Mouse (Mus musculus) left cerebral cortex, adult 9 months (tissue): Measurements from ENCODE around the gene Ubtd2.

Experiments used
- DNase-seq, 2 experiments: peaks; one replicate each; pipeline ENCODE4 v3.0.0; 2022; ENCODE audit warnings: low spot score in 2 of 2

Gene Ubtd2

DNA sequence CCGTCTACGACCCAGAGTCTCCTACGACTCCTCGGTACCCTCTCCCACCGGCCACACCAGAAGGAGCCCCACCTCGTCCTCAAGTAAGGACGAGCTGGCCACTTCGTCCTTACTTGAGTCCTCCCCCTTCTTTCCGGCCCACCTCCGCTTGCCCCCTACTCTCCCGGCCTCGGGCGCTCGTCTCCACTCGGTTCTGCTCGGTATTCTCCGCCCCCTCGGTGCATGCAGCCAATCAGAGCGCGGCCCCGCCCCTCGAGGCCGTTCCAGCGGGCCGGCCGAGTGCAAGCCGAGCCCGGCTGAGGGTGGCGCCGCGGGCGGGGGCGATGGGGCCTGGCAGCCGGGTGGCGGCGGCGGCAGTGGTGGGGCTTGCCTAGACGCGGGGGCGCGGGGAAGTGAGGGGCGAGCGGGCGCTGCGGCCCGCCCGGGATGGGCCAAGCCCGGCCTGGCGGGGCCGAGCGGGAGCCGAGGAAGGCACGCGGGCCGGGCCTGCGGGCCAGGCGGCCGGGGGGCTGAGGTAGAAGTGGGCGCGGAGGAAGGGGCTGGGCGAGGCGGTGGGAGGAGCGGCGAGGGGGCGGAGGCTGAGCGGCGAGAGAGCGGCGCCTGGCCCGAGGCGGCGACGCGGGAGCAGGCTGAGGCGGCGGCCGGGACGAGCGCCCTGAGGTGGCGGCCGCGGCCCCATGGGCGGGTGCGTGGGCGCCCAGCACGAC lies at the start of gene Ubtd2:
Ubtd2 (plus strand) TSS at position 571 of the 707 bp plus-strand sequence.
- peak; percentile 79 to 95 for DNase-seq

DNA sequence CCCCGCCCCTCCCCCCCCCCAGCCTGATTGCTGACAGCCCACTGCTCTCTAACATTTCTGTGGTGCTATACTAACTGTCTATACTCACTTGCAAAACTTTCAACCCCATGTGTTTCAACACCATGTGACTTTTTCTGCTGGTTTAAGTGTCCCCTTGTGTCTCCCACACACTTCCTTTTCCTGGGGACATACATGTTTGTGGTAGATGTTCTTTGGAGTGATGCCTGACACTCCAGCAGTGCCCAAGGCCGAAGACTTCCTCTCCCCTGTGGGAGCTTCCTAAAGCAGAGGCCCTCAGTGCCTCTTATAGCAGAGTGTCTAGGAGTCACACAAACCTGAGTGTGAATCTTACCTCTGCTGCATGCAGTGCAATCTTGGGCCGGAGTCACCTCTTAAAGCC lies 47.3 kb upstream of the Ubtd2 start:
- DNase-seq, result no peak

DNA sequence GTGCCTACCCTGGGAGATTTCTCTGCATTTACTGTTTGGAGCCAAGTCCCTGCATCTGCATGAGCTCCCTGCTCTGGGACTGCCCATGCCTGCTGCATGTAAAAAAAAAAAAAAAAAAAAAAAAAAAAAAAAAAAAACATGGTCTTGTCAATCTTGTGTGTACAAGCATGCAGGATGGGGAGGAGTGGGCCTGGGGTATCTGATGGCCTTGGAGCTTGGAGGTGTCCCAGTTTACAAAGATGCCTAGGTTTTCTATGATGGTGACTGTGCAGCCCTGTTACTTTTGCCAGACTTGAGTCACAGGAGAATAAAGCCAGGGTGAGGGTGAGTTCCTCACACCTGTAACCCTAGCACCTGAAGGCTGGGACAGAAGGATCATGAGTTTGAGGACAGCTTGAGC lies 46.1 kb upstream of the Ubtd2 start:
- DNase-seq, result no peak

DNA sequence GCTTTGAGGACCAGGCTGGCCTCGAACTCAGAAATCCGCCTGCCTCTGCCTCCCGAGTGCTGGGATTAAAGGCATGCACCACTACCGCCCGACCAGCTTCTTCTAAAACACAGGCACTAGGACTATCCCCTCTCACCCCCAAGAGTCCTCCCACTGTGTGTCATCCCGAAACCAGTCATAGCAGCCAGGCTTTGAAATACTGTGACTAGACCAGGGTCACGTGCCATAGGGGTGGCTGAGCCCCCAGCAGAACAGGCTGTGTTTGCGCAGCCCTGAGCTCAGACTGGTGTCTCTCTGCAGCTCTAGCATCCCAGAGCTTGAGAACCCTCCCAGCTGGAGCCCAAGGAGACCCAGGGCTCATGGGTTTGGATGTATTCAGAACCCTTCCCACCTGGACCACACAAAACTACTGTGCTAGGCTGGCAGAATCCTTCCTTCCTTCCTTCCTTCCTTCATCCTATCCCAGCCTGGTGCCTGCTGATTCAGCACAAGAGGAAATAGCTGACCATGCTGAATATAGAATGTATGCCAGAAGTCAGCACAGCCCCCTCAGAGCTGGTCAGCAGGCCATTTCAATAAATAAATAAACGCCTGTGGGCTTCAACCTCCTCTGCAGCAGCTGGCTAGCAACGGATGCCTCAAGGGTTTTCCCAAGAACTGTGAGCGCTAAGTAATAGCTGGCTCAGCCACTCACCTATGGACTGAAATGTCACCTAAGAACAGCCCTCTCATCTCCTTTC lies 45.2 kb upstream of the Ubtd2 start:
- DNase-seq, result no peak

DNA sequence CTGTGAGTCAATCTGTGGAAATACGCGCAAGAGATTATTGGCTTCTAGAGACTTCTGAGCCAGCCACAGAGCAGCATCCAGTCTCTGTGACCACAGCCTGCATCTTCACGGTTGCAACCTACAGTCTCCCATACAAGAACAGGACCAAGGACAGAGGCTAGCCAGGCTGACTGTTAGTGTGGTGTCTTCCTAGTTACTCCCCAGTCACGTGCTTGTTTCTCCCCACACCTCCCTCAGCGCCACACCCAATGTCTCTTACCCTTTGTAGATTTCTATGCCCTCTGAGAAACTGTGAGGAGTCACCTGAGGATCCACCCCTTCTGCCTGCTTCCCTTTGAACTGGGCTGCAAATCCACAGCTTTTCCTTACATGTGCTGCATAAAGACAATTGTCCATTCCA lies 35.2 kb upstream of the Ubtd2 start:
- DNase-seq, result no peak

DNA sequence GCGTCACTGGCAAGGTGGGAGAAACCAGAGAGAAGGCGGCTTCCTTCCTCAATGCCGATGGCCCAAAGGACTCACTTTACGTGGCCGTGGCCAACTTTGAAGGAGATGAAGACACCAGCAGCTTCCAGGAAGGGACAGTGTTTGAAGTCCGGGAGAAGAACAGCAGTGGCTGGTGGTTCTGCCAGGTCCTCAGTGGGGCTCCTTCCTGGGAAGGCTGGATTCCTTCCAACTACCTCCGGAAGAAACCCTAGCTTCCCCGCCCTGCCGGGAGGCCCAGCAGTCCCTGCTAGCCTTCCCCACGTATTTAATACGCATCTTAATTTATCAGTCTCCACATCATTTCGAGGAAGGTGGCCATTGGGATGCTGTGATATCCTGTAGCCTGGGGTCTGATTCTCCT lies 31.9 kb upstream of the Ubtd2 start:
- DNase-seq, result no peak

DNA sequence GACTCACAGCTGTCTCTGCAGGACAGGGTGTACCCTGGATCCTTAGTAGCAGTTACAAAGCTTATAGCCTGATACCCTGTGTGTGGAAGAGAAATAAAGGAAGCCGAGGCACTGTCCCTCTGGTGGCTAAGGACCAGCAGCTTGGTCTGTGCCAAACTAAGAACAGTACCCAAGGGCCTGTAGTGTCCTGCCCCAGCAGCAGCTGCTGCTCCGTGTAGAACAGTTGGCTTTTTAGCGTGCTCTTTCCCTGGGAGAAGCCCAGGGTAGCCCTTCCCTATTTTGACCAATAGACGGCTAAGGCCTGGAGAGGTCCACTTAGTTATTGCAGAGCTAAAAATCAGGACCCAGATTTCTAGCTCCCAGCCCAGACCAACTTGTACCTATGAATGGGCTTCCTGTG lies 30.6 kb upstream of the Ubtd2 start:
- no peak for DNase-seq

DNA sequence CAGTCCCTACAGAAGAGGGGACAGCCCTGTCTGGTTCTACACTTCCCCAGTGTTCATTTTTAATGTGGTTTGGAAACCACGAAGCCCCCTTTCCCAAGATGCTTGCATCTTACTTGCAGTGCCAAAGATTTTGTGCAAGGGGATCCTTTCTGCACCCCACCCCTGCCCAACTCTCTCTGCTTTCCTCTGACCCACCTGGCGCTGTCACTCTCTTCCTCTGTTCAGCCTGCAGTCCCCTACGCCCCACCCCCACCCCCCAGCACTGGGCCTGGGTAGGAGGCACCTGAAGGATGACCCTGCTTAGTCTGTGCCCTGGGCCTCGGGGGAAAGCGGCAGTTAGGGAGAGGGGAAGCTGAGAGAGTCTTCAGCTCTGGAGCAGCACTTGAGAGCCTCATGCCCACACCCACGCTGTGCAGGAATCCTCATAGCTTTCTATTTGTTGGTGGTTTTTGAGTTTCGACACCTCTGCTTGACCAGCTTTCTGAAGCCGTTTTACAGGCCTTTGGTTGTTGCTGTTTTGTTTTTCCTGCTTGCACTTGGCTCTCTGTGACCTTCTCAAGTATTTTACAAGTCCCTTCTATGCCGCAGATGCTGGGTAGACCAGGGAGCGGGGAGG lies 30.0 kb upstream of the Ubtd2 start:
- DNase-seq, result no peak

DNA sequence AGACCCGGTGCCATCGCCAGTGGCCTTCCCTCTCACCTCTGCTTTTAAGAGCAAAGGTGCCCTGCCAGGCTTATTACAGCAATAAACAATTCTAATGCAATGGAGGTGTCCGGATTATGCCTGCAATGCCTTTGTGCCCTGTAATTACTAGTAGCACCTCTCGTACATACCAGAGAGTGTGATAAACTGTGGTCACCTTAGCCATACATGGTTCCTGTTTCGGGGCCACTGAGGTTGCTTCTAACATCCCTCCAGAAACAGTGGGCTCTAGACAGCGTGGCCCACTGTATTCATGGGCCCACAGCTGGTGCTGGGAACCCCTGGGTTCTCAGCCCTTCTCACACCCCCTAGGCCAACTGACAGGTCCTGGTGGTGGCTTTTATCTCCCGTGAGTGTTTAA lies 27.6 kb upstream of the Ubtd2 start:
- DNase-seq, result no peak

DNA sequence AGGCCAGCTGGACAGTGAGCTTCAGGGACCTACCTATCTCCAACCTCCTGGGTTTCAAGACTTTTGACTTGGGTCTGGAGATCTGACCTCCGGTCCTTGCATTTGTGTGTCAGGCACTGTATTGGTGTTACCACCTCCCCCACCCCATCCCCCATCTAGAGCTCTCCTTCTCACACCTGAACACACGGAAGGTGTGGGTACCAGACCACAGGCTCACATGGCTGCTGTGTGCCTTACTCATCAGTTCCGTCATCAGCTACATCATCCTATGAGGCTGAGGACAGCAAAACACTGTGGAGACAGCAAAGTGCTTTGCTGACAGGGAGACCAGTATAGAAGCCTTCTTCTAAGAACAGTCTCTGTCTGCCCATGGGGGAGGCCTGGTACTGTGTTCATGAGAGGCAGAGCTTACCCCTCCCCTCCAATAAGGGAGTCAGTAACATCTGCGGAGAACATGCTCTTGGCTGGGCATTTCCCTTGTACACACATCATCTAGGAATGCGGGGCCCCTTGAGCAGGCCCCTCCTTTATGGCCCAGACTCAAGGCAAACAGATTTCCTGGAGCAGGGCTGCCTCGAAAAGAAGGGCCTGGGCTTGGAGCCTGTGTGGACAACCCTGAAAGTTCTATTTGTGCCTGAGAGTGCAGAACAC lies 19.6 kb upstream of the Ubtd2 start:
- no peak for DNase-seq

DNA sequence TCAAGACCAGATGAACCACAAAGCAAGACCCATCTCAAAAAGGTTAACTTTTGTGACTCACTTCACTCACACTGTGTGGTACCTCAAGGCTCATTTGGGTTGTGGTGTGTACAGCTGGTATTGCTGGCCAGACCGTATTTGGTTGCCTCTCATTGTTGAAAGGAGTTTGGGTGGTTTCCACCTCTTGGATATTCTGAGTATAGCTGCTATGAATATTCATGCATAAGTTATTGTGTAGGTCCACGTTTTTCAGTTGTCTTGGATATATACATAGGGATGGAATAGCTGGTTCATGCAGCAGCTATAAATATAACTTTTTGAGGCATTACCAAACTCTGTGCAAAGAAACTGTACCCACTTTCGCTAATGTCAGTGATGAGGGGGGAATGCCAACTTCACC lies 12.6 kb upstream of the Ubtd2 start:
- DNase-seq, result no peak

DNA sequence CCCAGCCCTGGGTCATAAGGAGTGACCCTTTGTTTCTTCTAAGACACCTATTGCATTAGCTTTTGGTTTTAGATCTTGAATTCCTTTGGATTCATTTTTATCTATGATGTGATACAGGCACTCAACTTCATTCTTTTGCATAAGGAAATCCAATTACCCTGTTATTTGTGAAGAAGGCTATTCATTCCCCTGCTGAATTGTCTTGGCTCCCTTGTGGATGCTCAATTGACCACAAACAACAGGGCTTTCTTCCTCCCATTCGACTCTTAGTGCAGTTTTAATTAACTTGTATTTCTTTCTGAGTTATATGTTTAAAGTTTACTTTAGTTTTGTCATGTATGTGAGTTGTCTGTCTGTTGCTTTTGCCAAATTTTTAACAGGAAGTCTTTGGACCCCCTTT lies 10.9 kb upstream of the Ubtd2 start:
- DNase-seq, result no peak

DNA sequence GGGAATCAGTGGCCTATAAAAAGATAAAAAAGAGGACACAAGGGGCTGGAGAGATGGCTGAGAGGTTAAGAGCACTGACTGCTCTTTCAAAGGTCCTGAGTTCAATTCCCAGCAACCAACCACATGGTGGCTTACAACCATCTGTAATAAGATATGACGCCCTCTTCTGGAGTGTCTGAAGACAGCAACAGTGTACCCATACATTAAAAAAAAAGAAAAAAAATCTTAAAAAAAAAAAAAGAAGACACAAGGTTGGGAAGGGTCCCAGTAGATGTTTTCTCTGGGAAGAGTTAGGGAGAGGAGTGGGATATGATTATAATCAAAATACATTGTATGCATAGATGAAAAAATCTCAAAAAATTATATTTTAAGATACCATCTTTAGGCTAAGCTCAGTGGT lies 10.0 kb upstream of the Ubtd2 start:
- no peak for DNase-seq

DNA sequence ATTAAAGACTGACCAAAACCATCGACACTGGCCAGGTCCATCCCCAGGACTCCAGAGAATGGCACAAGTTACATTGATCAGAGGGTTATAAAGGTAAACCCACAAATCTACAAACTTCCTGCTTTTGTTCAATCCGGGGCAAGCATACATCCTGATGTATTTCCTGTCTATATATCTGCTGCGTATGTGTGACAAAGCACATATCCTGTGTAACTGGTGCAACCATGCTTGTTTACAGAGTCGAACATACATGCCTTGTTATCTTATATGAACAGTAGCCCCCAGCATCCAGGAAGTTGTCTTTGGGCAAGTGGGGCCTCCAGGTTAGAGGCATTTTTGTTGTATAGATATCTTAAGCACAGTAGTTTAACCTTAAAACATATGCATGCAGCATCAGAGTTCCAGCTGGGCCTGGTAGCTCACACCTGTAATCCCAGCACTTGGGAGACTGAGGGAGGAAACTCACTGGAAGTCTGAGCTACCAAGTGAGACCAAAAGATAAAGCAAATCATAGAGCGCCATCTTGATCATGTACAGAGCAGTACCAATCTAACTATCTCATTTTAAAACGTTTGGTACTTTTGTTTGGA lies 9.4 kb upstream of the Ubtd2 start:
- no peak for DNase-seq

DNA sequence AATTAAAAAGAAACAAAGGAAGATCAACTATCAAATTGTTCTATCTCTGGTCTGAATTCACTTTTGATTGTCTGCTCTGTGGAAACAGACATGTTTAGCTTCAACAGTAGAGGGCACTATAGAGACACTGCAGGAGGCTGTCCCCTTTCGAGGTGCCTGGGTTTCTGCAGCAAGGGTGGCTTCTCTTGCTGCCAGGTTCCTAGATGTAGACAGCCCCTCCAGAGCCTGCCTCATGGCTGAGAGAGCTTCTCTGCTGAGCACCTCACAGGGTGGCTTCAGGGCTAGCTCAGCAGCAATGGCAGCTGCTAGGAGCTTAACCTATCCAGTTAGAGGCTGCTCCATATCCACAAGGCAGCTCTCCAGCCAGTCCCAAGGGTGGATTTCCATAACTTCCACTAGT lies 5.0 kb upstream of the Ubtd2 start:
- DNase-seq, result peak in 1 of 2 experiments; percentile 46

DNA sequence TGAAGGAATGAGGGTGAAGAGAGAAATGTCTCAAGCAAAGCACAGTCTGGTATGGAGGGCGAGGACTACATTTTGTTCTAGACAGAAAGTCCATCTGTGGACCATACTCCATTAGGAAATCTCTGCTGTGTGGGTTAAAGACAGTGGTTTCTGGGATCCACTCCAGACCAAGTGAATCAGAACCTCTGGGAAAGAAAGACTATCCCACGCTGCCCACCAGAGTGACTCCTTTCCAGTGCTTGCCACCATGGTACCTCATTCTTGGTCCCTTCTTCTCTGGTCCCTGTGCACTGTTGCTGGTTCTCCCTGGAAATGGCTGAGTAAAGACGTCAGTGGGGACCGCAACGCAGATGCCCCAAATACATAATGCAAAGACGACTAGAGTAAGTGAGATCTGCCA lies 3.9 kb upstream of the Ubtd2 start:
- peak in 1 of 2 experiments; percentile 14 for DNase-seq

DNA sequence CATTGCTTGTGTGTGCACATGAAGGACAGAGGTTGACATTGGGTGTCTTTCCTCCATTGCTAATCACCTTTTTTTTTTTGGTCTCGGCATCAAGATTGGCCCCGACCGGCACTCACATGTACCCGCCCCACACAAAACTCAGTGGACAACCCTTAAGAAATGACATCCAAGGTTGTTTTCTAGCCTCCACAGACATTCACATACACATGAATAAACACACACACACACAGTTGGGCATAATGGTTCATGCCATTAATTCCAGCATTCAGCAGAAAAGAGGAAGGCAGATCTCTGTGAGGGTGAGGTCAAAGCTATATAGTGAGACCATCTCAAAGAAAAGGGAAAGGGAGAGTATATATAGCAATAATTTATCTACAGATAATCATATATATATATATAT lies 2.4 kb upstream of the Ubtd2 start:
- no peak for DNase-seq

DNA sequence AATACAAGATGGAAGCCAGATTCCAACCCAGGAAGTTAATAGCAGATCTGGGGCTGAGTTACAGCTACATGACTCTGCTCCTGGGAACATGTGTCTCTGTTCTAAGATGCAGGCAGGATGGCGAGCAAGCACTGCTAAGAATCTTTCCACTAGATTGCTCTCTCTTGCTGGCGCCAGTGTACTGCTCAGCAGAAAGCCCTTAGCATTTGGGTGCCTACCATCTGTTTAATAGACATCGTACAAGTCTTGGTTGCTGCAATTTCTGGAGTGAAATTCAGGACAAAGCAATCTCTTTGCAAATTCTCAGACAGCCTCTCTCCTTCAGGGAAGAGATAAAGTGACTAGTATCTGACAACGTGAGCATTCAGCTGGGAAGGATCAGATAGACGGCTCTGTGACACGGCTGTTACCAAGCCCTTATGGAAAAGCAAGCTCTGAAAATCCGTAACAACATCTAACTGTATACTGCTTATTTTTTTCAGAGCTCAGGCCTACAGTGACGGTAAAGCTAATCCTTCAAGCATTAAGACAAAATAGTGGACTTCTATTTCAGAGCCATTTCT lies 1.7 kb upstream of the Ubtd2 start:
- DNase-seq, result peak in 1 of 2 experiments; percentile 37

DNA sequence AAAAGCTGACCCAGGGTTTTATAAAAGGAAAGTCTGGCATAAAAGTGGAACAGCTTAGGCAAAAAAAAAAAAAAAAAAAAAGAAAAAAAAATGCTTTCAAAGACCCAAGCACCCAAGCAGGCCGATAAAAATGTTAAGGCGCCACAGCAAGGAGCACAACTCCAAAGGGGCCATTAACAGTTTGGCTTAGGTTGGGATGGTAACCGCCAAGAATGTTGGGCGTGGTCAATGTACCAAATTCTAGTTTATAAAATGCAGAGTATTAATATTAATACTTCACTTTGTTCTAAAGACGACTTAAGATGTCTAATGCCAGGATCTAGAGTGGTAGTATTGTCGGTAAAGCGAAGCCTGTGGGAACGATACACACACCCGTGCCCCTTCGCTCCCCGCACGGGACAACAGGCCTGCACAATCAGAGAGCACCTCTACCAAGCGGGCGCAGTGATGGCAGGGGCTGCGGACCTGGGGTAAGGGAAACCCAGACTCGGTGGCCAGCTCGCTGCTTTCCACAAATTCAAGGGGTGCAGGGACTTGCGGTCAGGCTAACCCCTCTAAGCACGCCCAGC lies 855 bp upstream of the Ubtd2 start:
- no peak for DNase-seq

DNA sequence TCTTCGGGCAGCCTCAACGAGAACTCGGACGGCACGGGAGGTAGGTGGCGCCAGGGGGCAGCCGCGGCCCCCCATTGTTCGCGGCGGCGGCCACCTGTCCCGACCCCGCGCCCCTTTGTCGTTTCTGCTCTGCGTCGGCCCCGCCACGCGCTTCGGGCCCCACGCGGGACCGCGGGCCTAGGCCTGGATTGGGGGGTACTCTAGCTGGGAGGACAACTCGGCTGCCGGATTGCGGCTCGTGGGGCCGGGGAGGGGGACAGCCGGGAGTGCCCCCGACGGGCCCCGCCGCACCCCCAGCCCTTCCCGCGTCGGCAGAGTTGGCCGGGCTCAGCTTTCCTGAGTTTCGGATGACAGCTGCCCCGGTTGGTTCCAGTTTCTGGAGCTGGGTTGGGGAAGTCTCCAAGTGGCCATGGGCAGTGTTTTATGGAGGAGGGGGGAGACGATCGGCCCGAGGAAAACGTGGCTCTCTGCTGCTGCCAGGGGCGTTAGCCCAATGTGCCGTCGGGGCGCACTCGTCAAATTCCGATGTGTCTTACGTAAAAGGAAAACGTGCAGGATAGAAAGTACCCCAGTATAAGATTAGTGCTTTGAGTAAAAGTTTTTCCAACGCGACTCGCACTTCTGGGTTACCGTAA lies 454 bp downstream of the Ubtd2 start:
- peak in 1 of 2 experiments; percentile 22 for DNase-seq

DNA sequence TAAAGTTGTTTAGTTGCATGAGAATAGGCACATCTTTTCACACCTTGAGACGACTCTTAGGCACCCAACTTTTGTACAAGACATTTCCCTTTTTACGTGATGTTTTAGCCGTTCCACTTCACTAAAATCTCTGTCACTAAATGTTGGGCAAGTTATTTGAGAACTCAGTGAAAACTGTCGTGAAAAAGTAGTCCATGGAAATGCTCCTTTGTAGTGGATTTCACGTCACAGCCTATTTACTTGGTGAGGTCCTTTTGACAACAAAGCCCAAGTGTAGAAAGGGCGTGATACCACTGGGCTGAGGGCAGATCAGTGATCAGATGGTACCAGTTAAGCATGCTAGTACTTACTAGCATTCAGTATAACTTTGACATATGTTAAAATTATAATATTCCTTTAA lies 1.2 kb downstream of the Ubtd2 start:
- no peak for DNase-seq
